Mouse (Mus musculus): ENCODE results near the gene Adamtsl2.

Adamtsl2 gene

GRCm38 (mm10) chr2:27075485-27075884 lies 3.7 kb upstream of the Adamtsl2 start:
- DNase-seq (ENCODE audit: low read depth) = peak; percentile 34

GRCm38 (mm10) chr2:27077655-27078244 lies 1.4 kb upstream of the Adamtsl2 start:
- peak; percentile 18 for DNase-seq (ENCODE audit: low read depth)

- no peak for DNase-seq (ENCODE audit: low read depth)
Observed at GRCm38 (mm10) chr2:27078312-27078711, 867 bp upstream of the Adamtsl2 start.

- DNase-seq (ENCODE audit: low read depth) = no peak
Observed at GRCm38 (mm10) chr2:27079649-27080048, 470 bp downstream of the Adamtsl2 start.

GRCm38 (mm10) chr2:27083761-27084475 lies 4.7 kb downstream of the Adamtsl2 start:
- no peak for DNase-seq (ENCODE audit: low read depth)

GRCm38 (mm10) chr2:27084963-27085362 lies 5.8 kb downstream of the Adamtsl2 start:
- DNase-seq (ENCODE audit: low read depth) = no peak

- no peak for DNase-seq (ENCODE audit: low read depth)
Observed at GRCm38 (mm10) chr2:27085801-27086200, 6.6 kb downstream of the Adamtsl2 start.

- DNase-seq (ENCODE audit: low read depth) = no peak
Observed at GRCm38 (mm10) chr2:27086483-27087010, 7.4 kb downstream of the Adamtsl2 start.

- DNase-seq (ENCODE audit: low read depth) = no peak
Observed at GRCm38 (mm10) chr2:27087581-27087980, 8.4 kb downstream of the Adamtsl2 start.

GRCm38 (mm10) chr2:27088071-27088644 lies 9.0 kb downstream of the Adamtsl2 start:
- no peak for DNase-seq (ENCODE audit: low read depth)

- DNase-seq (ENCODE audit: low read depth) = no peak
Observed at GRCm38 (mm10) chr2:27088700-27089099, 9.5 kb downstream of the Adamtsl2 start.

- no peak for DNase-seq (ENCODE audit: low read depth)
Observed at GRCm38 (mm10) chr2:27089238-27089637, 10.1 kb downstream of the Adamtsl2 start.

- no peak for DNase-seq (ENCODE audit: low read depth)
Observed at GRCm38 (mm10) chr2:27095178-27095577, 16.0 kb downstream of the Adamtsl2 start.

- DNase-seq (ENCODE audit: low read depth) = no peak
Observed at GRCm38 (mm10) chr2:27096341-27096981, 17.3 kb downstream of the Adamtsl2 start.

- no peak for DNase-seq (ENCODE audit: low read depth)
Observed at GRCm38 (mm10) chr2:27097241-27097656, 18.1 kb downstream of the Adamtsl2 start.

- no peak for DNase-seq (ENCODE audit: low read depth)
Observed at GRCm38 (mm10) chr2:27097776-27098175, 18.6 kb downstream of the Adamtsl2 start.

- no peak for DNase-seq (ENCODE audit: low read depth)
Observed at GRCm38 (mm10) chr2:27103554-27103953, 24.4 kb downstream of the Adamtsl2 start.

GRCm38 (mm10) chr2:27106816-27107215 lies 27.6 kb downstream of the Adamtsl2 start:
- DNase-seq (ENCODE audit: low read depth) = no peak

GRCm38 (mm10) chr2:27108144-27108543 lies 29.0 kb downstream of the Adamtsl2 start:
- DNase-seq (ENCODE audit: low read depth) = no peak

- no peak for DNase-seq (ENCODE audit: low read depth)
Observed at GRCm38 (mm10) chr2:27109052-27109451, 29.9 kb downstream of the Adamtsl2 start.

GRCm38 (mm10) chr2:27112585-27112984 lies 33.4 kb downstream of the Adamtsl2 start:
- no peak for DNase-seq (ENCODE audit: low read depth)

- no peak for DNase-seq (ENCODE audit: low read depth)
Observed at GRCm38 (mm10) chr2:27114169-27114568, 35.0 kb downstream of the Adamtsl2 start.

GRCm38 (mm10) chr2:27118452-27118851 lies 39.3 kb downstream of the Adamtsl2 start:
- no peak for DNase-seq (ENCODE audit: low read depth)

All from induced T-regulatory cell, adult 2 months (primary cell).